Mouse (Mus musculus) yolk sac, embryonic 10.5 days (tissue): ENCODE measurements around the gene Kcnj10.

Source experiments
- DNase-seq: peaks from one replicate; pipeline ENCODE4 v3.0.0-alpha.2; 2017; ENCODE audit warnings: low spot score

Gene Kcnj10

DNA sequence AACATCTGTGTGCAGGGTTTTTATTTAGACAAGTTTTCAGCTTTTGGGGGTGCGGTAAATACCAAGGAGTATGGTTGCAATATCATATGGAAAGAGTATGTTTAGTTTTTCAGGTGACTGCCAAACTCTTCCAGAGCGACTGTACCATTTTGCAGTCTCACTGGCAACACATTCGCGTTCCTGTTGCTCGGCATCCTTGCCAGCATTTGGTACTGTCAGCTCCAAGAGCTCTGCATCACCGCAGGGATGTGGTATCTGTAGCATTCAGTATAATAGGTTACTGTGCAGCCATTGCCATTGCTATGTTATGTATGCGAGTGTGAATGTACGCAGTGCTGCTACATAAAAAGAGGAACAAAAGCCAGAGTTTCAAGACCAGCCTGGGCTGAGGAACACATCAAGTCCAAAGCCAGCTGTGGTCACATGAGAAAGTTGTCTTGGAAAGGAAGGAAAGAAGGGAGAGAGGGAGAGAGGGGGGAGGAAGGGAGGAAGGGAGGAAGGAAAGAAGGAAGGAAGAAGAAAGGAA is 9.5 kb upstream of the Kcnj10 start:
- no peak for DNase-seq

DNA sequence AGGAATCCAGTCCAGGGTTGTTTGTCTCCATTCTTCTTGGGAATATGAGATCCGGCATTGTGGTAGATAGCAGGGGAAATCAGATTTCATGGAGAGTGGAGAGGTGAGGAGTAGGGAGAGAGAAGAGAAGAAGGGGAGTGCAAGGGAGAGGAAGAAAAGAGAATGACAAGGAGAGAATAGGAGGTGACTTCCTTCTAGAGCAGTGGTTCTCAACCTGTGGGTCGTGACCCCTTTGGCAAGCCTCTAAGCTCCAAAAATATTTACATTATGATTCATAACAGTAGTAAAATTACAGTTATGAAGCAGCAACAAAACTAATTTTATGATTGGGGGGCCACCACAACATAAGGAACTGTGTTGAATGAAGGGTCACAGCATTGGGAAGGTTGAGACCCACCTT is 8.1 kb upstream of the Kcnj10 start:
- no peak for DNase-seq

DNA sequence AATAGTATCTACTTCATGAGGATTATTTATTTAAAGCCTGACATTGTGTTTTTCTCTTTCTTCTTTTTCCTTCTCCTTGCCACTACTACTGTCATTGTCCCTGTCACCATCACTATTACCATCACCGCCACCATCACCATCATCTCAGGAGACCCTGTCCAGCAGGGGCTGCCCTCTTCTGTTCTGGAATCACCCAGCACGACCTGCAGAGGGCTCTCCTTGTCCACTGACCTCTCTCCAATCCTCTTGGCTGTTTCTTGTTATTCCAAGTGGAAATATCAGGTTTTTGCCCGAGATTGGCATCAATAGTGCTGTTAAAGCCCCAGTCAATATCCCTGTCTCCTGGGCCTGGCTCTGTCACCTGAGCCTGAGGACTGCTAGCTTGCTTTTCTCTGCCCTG is 7.5 kb upstream of the Kcnj10 start:
- DNase-seq = no peak

DNA sequence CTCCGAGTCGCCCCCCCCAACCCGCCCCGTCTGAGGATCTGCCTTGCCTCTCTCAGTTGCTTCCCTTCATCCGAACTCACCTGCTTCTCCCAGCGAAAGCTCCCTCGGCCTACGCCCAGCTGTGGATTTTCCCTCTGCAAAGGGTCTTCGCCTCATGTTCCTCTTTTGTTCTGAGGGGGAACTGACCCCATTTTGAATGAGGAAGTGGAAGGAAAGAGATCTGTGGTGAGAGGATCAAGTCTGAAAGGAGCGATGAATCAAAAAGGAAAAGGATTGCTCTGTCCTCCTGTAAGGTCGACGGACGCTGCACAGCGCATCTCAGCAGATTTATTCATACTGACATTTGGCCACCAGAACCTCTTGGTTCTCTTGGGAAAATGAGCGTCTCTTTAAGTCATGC is 5.2 kb upstream of the Kcnj10 start:
- DNase-seq = no peak

DNA sequence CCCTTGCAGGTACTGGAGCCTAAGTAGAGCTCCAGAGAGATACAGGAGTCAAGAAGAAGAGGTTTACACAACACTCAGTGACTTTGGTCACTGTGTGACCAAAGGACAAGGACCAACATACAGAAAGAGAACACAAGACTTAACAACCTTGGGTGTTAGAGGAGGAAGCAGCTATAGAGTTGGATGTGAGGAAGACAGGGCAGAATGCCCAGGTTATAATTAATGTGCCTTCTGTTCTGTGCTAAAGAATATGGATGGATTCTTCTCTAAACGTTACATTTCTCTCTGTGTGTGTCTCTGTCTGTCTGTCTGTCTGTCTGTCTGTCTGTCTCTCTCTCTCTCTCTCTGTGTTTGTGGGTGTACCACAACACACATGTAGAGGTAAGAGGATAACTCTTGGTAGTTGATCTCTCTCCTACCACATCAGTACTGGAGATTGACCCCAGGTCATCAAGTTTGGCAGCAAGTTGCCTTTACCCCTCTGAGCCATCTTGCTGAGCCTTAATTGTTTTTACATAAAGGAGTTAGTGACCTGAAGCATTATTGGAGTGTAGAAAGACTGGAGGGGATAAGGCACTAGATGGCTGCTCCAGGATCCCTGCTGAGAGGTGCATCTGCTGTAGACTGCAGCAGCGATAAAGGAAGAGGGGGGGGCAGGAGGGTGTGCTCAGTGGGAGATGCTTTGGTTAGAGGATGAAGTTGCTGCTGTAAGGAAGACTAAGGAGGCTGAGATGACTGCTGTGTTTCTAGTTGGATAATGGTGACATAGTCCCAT is 3.4 kb upstream of the Kcnj10 start:
- no peak for DNase-seq

DNA sequence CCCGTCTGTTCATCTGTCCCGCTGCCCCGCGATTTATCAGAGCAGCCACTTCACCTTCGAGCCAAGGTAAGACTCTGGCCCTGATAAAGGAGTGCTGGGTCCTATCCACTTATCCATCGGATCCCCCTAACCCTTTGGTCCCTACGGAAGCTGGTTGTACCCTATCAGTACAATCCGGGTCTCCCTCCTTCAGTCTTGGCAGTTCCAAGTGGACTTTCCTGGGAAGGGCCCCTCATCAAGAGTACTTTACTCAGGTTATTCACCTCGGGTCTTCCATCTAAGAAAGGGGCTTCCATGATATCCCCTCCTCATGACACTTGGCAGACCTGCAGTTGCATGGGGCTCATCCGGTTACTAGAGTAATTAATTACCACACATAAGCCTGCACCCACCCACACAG is 376 bp downstream of the Kcnj10 start:
- no peak for DNase-seq

DNA sequence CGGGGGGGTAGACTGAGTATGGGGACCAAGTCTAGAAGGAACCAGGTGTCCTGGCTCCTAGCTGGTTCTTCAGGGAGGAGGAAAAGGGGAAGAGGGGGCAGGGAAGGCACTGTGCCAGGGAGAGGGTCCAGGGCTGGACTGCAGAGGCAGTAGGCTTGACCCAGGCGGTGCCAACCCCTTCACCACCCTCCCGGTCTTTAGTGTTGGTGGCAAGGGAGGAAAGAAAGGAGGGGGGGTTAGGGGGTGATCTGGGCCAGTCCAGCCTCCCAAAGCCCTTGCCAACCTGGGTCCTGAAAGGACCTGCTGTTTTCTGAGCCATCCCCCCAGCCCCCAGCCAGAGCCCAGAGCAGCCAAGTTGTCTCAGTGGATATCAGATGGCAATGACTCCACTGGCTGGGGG is 1.7 kb downstream of the Kcnj10 start:
- no peak for DNase-seq

DNA sequence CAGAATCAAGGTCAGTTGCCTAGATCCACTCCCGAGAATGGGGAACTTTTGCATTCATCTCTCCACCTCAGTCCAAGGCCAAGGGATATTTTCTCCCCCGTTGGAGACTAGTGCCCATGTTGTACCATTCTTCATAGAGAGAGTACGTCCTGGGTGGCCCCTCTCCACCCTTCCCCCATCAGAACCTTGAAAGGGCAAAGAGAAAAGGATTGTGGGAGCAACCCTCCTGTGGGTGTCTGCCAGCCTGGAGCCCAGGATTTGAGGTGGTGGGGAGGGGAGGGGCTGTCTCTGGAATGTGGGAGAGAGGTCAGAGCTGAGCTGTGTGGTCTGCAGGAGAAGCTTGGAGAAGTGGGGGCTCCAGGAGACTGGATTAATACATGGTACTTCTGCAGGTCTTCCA is 2.9 kb downstream of the Kcnj10 start:
- no peak for DNase-seq

DNA sequence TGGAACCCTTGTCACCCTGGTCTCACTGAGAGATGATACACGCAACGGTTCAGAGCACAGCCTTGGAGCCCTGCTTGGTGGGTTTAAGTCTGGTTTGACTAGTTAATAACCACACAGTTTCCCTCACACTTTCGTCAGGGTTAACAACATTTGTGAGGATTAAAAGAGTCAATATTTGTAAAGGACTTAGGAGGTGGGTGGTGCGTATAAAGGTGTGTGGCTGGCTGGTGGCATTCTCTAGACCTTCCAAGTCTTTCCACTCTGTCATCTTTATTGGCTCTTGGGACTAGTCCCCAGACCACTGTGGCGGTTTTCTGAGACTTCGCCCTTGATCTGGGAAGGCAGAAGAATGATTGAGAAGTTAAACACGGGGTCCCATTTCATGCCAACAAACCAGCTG is 3.8 kb downstream of the Kcnj10 start:
- no peak for DNase-seq

DNA sequence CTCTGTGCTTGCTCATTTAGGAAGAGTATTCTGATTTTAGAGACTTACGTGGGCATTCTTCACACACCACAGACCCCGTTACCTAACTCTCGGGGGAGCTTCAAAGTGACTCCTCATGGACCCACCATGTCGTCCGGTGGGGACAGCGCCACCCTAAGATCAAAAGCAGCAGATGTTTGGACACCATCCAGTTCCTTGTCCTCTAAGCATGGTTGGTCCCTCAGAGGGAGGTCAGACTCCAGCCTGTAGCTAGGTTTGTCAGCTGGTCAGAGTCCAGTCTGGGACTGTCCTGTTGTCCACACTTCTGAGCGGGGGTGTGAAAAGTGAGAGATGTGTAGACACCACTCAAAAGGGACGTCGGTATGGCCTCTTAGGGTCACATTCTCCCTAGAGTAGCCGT is 5.7 kb downstream of the Kcnj10 start:
- no peak for DNase-seq

DNA sequence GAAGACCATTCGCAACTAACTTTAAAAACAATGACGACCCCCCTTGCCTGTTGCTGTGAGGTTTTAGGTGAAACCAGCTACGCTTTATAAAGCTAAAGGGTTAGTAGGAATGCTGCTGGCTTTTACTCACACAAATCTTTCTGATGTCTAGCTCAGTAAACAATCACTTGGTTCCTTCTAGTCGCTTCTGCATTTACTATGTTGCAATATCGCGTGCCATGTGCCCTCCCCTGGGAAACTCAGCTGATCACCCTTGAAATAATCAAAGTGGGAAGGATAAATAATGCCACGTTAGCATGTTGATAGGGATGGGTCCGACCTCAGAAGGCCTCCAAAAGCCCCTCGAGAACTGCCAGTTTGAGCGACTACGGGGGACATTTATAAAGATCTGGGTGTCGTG is 6.4 kb downstream of the Kcnj10 start:
- DNase-seq = no peak

DNA sequence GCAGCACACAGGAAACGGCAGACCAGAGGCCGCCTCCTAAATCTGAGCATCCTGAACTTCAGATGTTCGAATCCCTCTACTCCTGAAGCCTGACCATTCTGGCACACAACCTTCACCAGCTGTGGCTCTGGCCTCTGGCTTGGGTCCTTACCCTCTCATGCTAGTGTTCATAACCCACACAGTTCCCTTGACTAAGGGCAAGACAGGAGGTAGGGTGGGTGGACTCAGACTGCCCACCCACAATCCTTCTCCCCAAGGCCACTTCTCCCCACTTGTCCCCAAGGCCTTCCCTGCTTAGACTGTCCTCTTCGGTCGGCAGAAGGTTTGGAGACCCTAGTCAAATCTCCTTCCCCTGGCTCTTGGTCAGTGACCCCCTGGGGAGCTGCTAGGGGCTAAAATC is 8.5 kb downstream of the Kcnj10 start:
- no peak for DNase-seq

DNA sequence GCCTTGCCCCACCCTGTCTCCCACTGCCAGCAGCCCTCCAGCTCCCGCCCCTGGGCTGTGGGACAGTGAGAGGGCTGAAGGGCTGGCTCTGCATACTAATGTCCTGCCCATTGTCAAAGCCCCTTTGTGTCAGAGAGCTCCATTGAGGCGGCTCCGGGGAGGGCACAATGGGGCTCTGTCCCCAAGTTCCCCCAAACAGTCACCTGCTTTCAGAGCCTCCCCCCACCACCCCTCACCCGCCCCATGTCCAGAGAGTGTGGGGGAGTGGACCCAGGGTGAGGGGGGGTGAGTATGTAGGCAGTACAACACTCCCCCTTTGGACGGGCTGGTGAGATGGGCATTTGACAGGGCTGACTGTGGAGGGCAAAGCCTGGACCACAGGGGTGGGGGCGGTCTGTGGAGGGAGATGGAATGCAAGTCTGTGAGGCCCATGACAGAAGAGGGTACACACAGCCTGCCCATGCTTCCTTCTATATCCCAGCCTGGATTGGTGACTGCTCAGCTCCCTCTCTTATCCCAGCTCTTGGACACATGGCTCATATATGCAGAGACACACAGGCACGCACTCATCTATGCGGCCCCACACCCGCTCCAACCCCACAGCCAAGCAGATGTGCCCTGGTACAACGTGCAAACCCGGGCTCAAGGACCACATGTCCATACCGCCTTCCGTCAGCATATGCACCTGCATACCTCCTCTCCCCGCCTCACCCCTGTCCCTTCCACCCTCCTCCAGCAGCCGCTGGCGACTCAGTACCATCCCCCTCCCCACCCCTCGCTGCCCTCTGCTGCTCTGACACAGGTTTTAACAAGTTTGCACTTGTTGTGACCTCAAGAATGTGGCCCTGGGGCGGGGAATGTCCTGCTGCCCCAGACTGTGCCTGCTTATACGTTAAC is 9.2 kb downstream of the Kcnj10 start:
- peak; percentile 21 for DNase-seq

DNA sequence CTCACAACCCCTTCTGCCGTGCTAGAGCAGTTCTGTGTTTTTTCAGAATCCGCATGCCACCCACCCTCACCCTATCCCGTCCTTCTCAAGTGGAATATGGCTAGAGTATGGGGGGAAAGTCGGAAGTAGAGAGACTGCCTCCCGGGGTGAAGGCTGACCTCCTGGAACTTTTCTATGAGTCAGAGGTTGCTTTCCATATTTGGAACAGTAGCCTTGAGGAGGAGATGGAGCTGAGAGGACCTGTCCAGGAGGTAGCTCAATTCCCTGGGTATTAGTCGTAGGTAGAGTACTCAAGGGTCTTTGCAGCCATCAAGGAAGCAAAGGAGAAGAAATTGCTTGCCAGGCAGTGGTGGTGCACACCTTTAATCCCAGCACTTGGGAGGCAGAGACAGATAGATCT is 11.0 kb downstream of the Kcnj10 start:
- no peak for DNase-seq

DNA sequence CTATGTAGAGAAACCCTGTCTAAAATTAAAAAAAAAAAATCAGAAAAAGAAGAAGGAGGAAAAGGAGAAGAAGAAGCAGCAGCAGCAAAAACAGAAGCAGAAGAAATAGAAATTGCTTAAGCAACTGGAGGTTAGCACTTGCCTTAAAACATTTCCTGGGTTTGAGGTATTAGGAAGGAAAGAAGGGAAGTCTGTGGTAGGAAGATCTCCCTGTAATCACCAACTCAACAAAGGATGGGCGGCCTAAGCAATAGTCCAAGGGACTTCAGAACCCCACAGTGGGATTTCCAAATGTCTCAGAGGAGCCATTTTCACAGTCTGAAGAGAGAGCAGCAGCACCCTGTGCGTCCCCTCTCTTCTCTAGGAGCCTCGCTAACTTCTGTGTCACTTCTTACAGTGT is 11.4 kb downstream of the Kcnj10 start:
- no peak for DNase-seq

DNA sequence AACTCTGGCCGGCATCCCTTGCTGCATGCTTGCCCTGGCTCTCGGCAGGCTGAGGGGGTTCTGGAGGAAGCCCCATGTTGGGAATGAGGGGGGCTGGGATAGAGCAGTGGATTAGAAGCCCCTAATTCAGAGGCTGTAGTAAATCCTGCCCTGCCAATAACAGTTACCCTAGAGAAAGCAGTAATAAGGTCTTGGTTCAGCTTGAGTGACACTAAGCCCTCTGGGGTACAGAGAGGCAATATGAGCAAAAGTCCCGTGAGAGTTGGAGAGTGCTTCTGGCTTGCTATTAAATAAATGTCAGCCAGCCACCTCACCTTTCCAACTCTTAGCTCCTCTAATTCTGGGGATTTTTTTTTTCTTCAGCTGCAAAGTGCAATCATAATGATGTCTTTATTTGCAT is 14.3 kb downstream of the Kcnj10 start:
- no peak for DNase-seq

DNA sequence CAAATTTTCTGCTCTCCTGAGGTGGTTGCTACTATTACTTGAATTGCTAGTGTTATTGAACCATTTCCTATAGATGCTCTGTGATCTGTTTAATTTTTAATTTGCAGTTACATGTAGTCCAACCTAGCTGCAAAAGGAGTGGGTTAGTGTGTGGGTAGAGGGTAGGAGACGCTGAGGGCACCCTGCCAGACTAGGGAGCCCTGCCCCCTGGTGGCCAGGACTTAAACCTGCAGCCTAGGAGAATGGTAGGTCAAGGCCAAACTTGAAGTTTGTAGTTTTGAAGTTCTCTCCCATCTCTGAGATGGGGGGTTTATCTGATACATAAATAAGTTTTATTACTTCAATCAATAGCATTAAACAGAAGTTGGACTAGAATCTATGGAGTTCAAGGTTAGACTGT is 16.5 kb downstream of the Kcnj10 start:
- no peak for DNase-seq

DNA sequence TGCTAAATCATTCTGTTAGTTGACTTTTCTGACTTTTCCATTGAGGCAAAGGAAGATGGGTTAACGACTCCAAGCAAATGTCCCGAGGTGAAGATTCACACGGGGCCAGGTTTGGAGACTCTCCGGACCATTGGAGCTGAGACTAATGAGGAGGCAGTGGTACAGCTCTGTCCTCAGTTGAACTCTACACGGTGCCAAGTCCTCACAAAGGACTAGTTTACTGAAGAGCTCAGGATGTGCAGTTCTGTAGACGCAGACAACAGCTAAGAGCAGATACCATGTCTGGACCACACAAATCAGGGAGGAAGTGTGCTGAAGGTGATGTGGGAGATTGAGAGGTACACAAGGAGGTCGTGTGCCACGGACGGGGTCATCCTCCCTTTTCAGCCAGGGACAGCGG is 17.3 kb downstream of the Kcnj10 start:
- DNase-seq = no peak

DNA sequence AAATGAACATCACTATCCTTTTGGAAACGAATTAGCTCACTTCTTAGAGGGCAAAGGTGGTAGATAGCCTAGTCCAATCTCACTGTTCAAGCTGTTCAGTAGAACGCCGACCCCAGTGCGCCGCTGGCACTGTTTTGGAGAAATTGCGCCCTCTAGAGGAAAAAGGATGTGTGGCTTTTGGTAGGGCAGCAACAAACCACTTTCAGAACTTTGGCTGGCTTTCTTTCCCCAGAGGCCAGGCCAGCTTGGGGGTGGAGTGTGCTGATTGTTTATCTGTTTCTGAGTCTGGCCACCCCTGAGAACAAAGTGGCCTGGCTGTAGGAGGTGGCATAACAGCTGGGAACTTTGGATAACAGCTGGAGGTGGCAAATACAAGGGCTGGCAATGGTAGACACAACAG is 23.7 kb downstream of the Kcnj10 start:
- DNase-seq = peak; percentile 28

DNA sequence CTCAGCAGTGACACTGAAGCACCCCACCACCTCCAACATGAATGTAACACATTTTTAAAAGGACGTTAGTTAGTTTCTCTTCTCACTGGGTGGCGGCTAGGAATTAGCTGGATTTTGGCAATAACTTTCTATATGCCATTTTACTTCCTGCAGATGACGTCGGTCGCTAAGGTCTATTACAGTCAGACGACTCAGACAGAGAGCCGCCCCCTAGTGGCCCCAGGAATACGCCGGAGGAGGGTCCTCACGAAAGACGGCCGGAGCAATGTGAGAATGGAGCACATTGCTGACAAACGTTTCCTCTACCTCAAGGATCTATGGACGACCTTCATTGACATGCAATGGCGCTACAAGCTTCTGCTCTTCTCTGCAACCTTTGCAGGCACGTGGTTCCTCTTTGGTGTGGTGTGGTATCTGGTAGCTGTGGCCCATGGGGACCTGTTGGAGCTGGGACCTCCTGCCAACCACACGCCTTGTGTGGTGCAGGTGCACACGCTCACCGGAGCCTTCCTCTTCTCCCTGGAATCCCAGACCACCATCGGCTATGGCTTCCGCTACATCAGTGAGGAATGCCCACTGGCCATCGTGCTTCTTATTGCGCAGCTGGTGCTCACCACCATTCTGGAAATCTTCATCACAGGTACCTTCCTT is 27.9 kb downstream of the Kcnj10 start:
- DNase-seq = peak; percentile 18

DNA sequence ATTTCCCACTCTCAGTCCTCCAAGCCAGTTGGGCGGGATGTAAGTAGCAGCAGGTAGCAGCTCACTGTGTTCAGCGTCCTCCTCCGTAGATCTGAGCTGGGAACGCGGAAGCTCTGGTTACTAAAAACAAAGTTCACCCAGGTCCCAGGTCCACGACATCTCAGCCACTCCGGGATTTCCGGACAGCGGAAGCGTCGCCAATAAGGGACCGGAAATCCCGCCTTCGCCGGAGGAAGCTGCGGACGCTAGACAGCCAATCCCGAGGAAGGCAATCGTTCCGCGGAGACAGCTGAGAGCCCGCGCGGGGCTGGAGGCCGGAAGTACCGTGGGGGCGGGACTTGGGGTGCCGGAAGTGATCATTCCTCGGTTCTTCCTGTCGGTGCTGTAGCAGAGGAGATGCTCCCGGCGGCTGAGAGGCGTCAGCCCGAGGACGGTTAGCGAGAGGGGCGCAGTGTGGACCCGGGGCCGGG is 35.2 kb downstream of the Kcnj10 start, which contains the start of gene Pigm:
Gene Pigm (plus strand): TSS at position 349 of the 470 bp plus-strand sequence.
- peak; percentile 97 for DNase-seq

DNA sequence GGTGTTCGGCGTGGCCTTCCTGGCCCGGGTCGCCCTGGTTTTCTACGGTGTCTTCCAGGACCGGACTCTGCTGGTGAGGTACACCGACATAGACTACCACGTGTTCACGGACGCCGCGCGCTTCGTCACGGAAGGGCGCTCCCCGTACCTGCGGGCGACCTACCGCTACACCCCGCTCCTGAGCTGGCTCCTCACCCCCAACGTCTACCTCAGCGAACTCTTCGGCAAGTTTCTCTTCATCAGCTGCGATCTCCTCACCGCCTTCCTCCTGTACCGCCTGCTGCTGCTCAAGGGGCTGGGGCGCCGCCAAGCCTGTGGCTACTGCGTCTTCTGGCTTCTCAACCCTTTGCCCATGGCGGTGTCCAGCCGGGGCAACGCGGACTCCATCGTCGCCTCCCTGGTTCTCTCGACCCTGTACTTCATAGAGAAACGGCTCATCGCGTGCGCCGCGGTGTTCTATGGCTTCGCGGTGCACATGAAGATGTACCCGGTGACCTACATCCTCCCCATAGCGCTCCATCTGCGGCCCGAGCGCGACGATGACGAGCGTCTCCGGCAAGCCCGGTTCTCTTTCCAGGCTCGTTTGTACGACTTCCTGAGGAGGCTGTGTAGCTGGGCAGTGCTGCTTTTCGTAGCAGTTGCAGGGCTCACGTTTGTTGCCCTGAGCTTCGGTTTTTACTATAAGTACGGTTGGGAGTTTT is 35.9 kb downstream of the Kcnj10 start:
- peak; percentile 11 for DNase-seq
